Mouse (Mus musculus): Measurements from ENCODE around the gene Ttyh3.

The Ttyh3 gene

GRCm38 (mm10) chr5:140624961-140625360 lies 23.9 kb downstream of the Ttyh3 start:
- DNase-seq, result peak; percentile 91

- no peak for DNase-seq
Measured at GRCm38 (mm10) chr5:140624238-140624637, 24.6 kb downstream of the Ttyh3 start.

- DNase-seq, result no peak
Measured at GRCm38 (mm10) chr5:140623791-140624190, 25.0 kb downstream of the Ttyh3 start.

GRCm38 (mm10) chr5:140622978-140623670 lies 25.7 kb downstream of the Ttyh3 start:
- peak; percentile 91 for DNase-seq

- peak; percentile 91 for DNase-seq
Measured at GRCm38 (mm10) chr5:140621517-140621916, 27.3 kb downstream of the Ttyh3 start.

GRCm38 (mm10) chr5:140621092-140621491 lies 27.7 kb downstream of the Ttyh3 start:
- DNase-seq, result peak; percentile 92

- DNase-seq, result peak; percentile 93
Measured at GRCm38 (mm10) chr5:140619895-140620736, 28.7 kb downstream of the Ttyh3 start.

- DNase-seq, result peak; percentile 96
Measured at GRCm38 (mm10) chr5:140619151-140619771, 29.6 kb downstream of the Ttyh3 start.

GRCm38 (mm10) chr5:140617714-140618113 lies 31.1 kb downstream of the Ttyh3 start:
- peak; percentile 99 for DNase-seq

GRCm38 (mm10) chr5:140616691-140617090 lies 32.1 kb downstream of the Ttyh3 start:
- DNase-seq, result peak; percentile 97

- DNase-seq, result peak; percentile 89
Measured at GRCm38 (mm10) chr5:140616110-140616503, 32.7 kb downstream of the Ttyh3 start.

GRCm38 (mm10) chr5:140615321-140616109 lies 33.3 kb downstream of the Ttyh3 start:
- no peak for DNase-seq

GRCm38 (mm10) chr5:140614837-140615236 lies 34.0 kb downstream of the Ttyh3 start:
- no peak for DNase-seq

GRCm38 (mm10) chr5:140614141-140614540 lies 34.7 kb downstream of the Ttyh3 start:
- DNase-seq, result peak; percentile 91

GRCm38 (mm10) chr5:140612191-140612590 lies 36.6 kb downstream of the Ttyh3 start:
- peak; percentile 93 for DNase-seq

GRCm38 (mm10) chr5:140611611-140612185 lies 37.1 kb downstream of the Ttyh3 start:
- peak; percentile 93 for DNase-seq

GRCm38 (mm10) chr5:140611021-140611583 lies 37.7 kb downstream of the Ttyh3 start:
- peak; percentile 98 for DNase-seq

GRCm38 (mm10) chr5:140610273-140611011 lies 38.4 kb downstream of the Ttyh3 start:
- no peak for DNase-seq

- peak; percentile 97 for DNase-seq
Measured at GRCm38 (mm10) chr5:140609511-140610272, 39.1 kb downstream of the Ttyh3 start.

- DNase-seq, result peak; percentile 93
Measured at GRCm38 (mm10) chr5:140608634-140609015, 40.2 kb downstream of the Ttyh3 start.
